Comparison of ENCODE assay signal across 9 mouse cellular contexts in the genomic region with DNA sequence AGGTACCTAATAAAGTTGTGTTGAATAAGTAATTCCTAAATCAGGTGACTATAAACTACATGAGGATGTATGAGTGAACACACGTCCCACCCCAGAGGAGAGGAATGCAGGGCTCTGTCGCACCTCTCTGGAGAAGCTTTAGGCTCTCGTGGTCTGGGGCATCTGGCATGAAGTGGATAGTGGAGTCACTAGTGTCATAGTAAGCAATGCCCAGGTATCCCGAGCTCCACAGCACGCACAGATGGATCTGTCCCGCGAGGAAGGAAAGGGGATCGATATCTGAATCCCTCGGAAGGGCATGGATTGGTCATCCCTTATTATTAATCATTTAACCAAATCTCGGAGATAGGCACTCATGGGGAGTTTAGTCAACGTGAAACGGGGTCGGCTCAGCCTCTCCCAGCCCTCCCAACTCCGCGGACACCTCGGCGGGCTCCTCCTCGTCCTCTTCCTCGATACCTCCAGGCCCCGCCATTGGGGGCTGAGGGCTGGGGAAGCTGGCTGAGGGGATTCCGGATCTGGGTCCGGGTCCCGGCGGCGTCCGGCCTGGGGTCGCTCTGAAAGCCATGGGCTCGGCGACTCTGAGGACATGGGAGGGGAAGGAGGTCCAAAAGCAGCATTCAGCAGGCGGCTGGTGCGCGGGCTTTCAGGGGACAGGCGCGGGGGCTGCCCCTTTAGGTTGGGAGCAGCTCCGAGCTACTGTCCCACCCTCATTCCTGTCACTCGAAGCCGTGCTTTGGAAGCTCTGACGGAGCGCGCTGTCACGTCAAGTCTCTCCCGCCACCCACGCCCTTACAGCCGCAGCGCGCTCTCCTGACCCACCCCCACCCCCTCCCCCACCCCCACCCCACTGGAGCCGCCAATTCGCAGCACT. TPM values are rescaled to one million over a fixed set of nuclear protein-coding genes. Genes with fewer than 3 reads are reported as not detected.
DNase-seq lines count a peak whose midpoint lies in the region; ATAC-seq lines count a peak whose summit lies in the region.
"Had no signal": no experiment of that assay in that cellular context is flagged by ENCODE, and none has a peak within 500 bp of the region (broad histone marks: within the 10 kb centered on the region; RNA-seq: fewer than 3 reads in every experiment).

No protein-coding gene starts in this region.

- H3K36me3 ChIP-seq in megakaryocyte, embryonic 14.5 days (replicated peaks; ENCODE audit: low read length), result peaks cover 7% of the 10 kb centered on the region
- no peaks in the 10 kb centered on the region for H3K36me3 ChIP-seq in intestine, embryonic 16.5 days (ENCODE audit: control insufficient read depth, insufficient read depth, low read length)

- H3K4me2 ChIP-seq in intestine, embryonic 16.5 days (ENCODE audit: low read depth, low read length), result peak overlapping the region; percentile 100

- no peak for ATAC-seq in megakaryocyte, adult 5-6 weeks (ENCODE audit: poor library complexity, severe bottlenecking)
- peak; percentile 0; the same call in 1 of the 2 replicates for ATAC-seq in intestine, embryonic 16.5 days

- peak overlapping the region; percentile 93 for H3K4me3 ChIP-seq in megakaryocyte, embryonic 14.5 days (replicated peaks)
- peak overlapping the region; percentile 68 for H3K4me3 ChIP-seq in intestine, embryonic 16.5 days (ENCODE audit: low read length)

- H3K27ac ChIP-seq in intestine, embryonic 16.5 days (ENCODE audit: low read length), result peak overlapping the region; percentile 90

- H3K4me1 ChIP-seq in megakaryocyte, embryonic 14.5 days, result peaks cover 74% of the 10 kb centered on the region
- H3K4me1 ChIP-seq in intestine, embryonic 16.5 days (ENCODE audit: control insufficient read depth, insufficient read depth, low read length), result peaks cover 40% of the 10 kb centered on the region

- H3K27me3 ChIP-seq in megakaryocyte, embryonic 14.5 days (replicated peaks), result no peaks in the 10 kb centered on the region
- H3K27me3 ChIP-seq in intestine, embryonic 16.5 days (replicated peaks; ENCODE audit: control insufficient read depth, insufficient read depth, low read length), result no peaks in the 10 kb centered on the region

- peak overlapping the region; percentile 93 for H3K9ac ChIP-seq in intestine, embryonic 16.5 days (ENCODE audit: low read depth, low read length)

- peak; percentile 3 for DNase-seq in adrenal gland, postnatal 14 days
- no peak for DNase-seq in adrenal gland, postnatal 4 days (ENCODE audit: low spot score in 2 of 2)
- DNase-seq in neural tube, embryonic 10.5 days (ENCODE audit: extremely low spot score, low spot score), result peak; percentile 42
- no peak for DNase-seq in c-Kit-positive CD71-positive TER-119-positive erythroid progenitor cells, embryonic 14.5 days (ENCODE audit: low spot score)
- no peak for DNase-seq in frontal cortex, postnatal 36 days (ENCODE audit: low spot score in 2 of 2)

- H3K9me3 ChIP-seq in megakaryocyte, embryonic 14.5 days, result no peaks in the 10 kb centered on the region
- no peaks in the 10 kb centered on the region for H3K9me3 ChIP-seq in intestine, embryonic 16.5 days (ENCODE audit: control insufficient read depth, low read length)

- 4% methylated on average over 48 of the region's 48 CpGs for WGBS in intestine, embryonic 16.5 days

RNA-seq across cellular contexts. Expression of gene Msh5, which starts 0.5 kb away (rescaled TPM):
- 1.8 and 3.6 TPM in 2 replicates for total RNA-seq in adrenal gland, postnatal 14 days (2021)
- total RNA-seq in adrenal gland, postnatal 4 days (2021), result 10 to 100 TPM in 1 of 2 experiments, 1 to 10 TPM in 1; 8.2 to 11.0 TPM
- polyA plus RNA-seq in megakaryocyte, embryonic 14.5 days (2012; ENCODE audit: insufficient read depth, low replicate concordance), result 10.5 and 10.9 TPM in 2 replicates
- total RNA-seq in megakaryocyte, adult 5-6 weeks (2015), result 7.4 and 7.5 TPM in 2 replicates
- 3.6 and 6.3 TPM in 2 replicates for total RNA-seq in megakaryocyte, adult 5-6 weeks (2017)
- 3.6 and 4.4 TPM in 2 replicates for polyA plus RNA-seq in intestine, embryonic 16.5 days (2015; fragmentation: Nextera tagmentation; extraction: Ambion mirVana)

RNA-seq across cellular contexts. Expression of gene Clic1, which starts 3.7 kb away (rescaled TPM):
- 83.0 and 109 TPM in 2 replicates for total RNA-seq in adrenal gland, postnatal 14 days (2021)
- total RNA-seq in adrenal gland, postnatal 4 days (2021), result 100 to 1,000 TPM; 137 to 146 TPM
- 244 and 373 TPM in 2 replicates for polyA plus RNA-seq in megakaryocyte, embryonic 14.5 days (2012; ENCODE audit: insufficient read depth, low replicate concordance)
- total RNA-seq in megakaryocyte, adult 5-6 weeks (2015), result 415 and 463 TPM in 2 replicates
- total RNA-seq in megakaryocyte, adult 5-6 weeks (2017), result 386 and 405 TPM in 2 replicates
- 405 and 416 TPM in 2 replicates for polyA plus RNA-seq in intestine, embryonic 16.5 days (2015; fragmentation: Nextera tagmentation; extraction: Ambion mirVana)

RNA-seq across cellular contexts. Expression of gene Ddah2, which starts 12.8 kb away (rescaled TPM):
- total RNA-seq in adrenal gland, postnatal 14 days (2021), result 24.2 and 30.6 TPM in 2 replicates
- 10 to 100 TPM; 55.1 to 67.4 TPM for total RNA-seq in adrenal gland, postnatal 4 days (2021)
- 30.5 and 36.5 TPM in 2 replicates for polyA plus RNA-seq in megakaryocyte, embryonic 14.5 days (2012; ENCODE audit: insufficient read depth, low replicate concordance)
- 2.2 and 3.1 TPM in 2 replicates for total RNA-seq in megakaryocyte, adult 5-6 weeks (2015)
- total RNA-seq in megakaryocyte, adult 5-6 weeks (2017), result 1.2 and 2.7 TPM in 2 replicates
- 146 and 170 TPM in 2 replicates for polyA plus RNA-seq in intestine, embryonic 16.5 days (2015; fragmentation: Nextera tagmentation; extraction: Ambion mirVana)

RNA-seq across cellular contexts. Expression of gene Sapcd1, which starts 18.2 kb away (rescaled TPM):
- 1.3 and 1.7 TPM in 2 replicates for total RNA-seq in adrenal gland, postnatal 14 days (2021)
- total RNA-seq in adrenal gland, postnatal 4 days (2021), result 1 to 10 TPM; 3.8 to 4.1 TPM
- 4.1 and 5.4 TPM in 2 replicates for polyA plus RNA-seq in megakaryocyte, embryonic 14.5 days (2012; ENCODE audit: insufficient read depth, low replicate concordance)
- 1.4 and 1.5 TPM in 2 replicates for total RNA-seq in megakaryocyte, adult 5-6 weeks (2015)
- 0.22 TPM in 1 of 2 replicates, not detected in the other for total RNA-seq in megakaryocyte, adult 5-6 weeks (2017)
- polyA plus RNA-seq in intestine, embryonic 16.5 days (2015; fragmentation: Nextera tagmentation; extraction: Ambion mirVana), result 11.3 TPM in 2 replicates
- total RNA-seq: hematopoietic stem cell, adult 5-6 weeks had no signal

RNA-seq across cellular contexts. Expression of gene Ly6g6c, which starts 19.1 kb away (rescaled TPM):
- not detected in 2 replicates for total RNA-seq in adrenal gland, postnatal 14 days (2021)
- total RNA-seq in adrenal gland, postnatal 4 days (2021), result under 1 TPM; 0.31 to 0.34 TPM
- 14.8 and 15.5 TPM in 2 replicates for polyA plus RNA-seq in megakaryocyte, embryonic 14.5 days (2012; ENCODE audit: insufficient read depth, low replicate concordance)
- not detected in 2 replicates for total RNA-seq in megakaryocyte, adult 5-6 weeks (2015)
- total RNA-seq in megakaryocyte, adult 5-6 weeks (2017), result not detected in 2 replicates
- 0.24 TPM in 1 of 2 replicates, not detected in the other for polyA plus RNA-seq in intestine, embryonic 16.5 days (2015; fragmentation: Nextera tagmentation; extraction: Ambion mirVana)
- total RNA-seq: hematopoietic stem cell, adult 5-6 weeks had no signal

Comparison
In these comparisons a context has a peak if more than half of its experiments do, and no peak if none do; other contexts are left out.
1. DNase-seq: peak in adrenal gland, postnatal 14 days (single experiment) and neural tube, embryonic 10.5 days (single experiment); none in adrenal gland, postnatal 4 days (0 of 2), c-Kit-positive CD71-positive TER-119-positive erythroid progenitor cells, embryonic 14.5 days (single experiment) and frontal cortex, postnatal 36 days (0 of 2).